21 mouse cellular contexts compared by ENCODE assay signal in the genomic region with DNA sequence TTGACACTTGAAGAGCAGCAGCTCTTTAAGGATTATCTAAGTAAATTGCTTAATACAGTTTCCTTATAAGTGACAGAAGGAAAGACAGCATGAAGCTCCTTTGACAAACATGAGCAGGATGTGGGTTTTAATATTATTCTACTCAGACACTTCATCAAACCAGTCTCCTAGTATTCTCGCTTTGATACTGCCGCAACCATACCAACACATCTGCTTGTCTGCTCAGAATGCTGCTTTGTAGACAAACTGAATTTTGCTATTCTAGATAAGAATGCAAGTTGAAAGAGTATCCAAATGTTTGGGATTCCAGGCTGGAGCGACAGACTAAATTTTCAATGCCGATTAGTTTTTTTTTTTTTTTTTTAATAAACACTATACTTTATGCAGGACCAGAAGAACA.
"Had no signal": no experiment of that assay in that cellular context is flagged by ENCODE, and none has a peak within 500 bp of the region (broad histone marks: within the 10 kb centered on the region; RNA-seq: fewer than 3 reads in every experiment).

No protein-coding gene starts in this region.

- H3K4me2 ChIP-seq: intestine, embryonic 15.5 days; kidney, embryonic 15.5 days; limb, embryonic 13.5 days; liver, embryonic 11.5 days; midbrain, embryonic 12.5 days; midbrain, embryonic 15.5 days; neural tube, embryonic 12.5 days; neural tube, embryonic 15.5 days had no signal

- H3K9ac ChIP-seq: intestine, embryonic 15.5 days; kidney, embryonic 15.5 days; limb, embryonic 13.5 days; liver, embryonic 14.5 days; liver, postnatal 0 days; midbrain, embryonic 12.5 days; midbrain, embryonic 15.5 days; neural tube, embryonic 12.5 days; neural tube, embryonic 15.5 days had no signal

- H3K36me3 ChIP-seq: intestine, embryonic 15.5 days; kidney, embryonic 15.5 days; limb, embryonic 10.5 days; limb, embryonic 13.5 days; midbrain, embryonic 12.5 days; midbrain, embryonic 15.5 days; neural tube, embryonic 12.5 days; neural tube, embryonic 15.5 days had no signal

- H3K27me3 ChIP-seq: intestine, embryonic 15.5 days; kidney, embryonic 15.5 days; limb, embryonic 13.5 days; midbrain, embryonic 12.5 days; midbrain, embryonic 15.5 days; neural tube, embryonic 12.5 days; neural tube, embryonic 15.5 days had no signal

- H3K9me3 ChIP-seq: intestine, embryonic 15.5 days; kidney, embryonic 15.5 days; limb, embryonic 10.5 days; limb, embryonic 13.5 days; midbrain, embryonic 12.5 days; midbrain, embryonic 15.5 days; neural tube, embryonic 12.5 days; neural tube, embryonic 15.5 days had no signal

- H3K4me3 ChIP-seq: intestine, embryonic 15.5 days; kidney, embryonic 15.5 days; limb, embryonic 10.5 days; limb, embryonic 13.5 days; midbrain, embryonic 12.5 days; midbrain, embryonic 15.5 days; neural tube, embryonic 12.5 days; neural tube, embryonic 15.5 days had no signal

- ATAC-seq: intestine, embryonic 15.5 days; liver, postnatal 0 days; midbrain, embryonic 15.5 days had no signal

- H3K4me1 ChIP-seq: intestine, embryonic 15.5 days; kidney, embryonic 15.5 days; limb, embryonic 13.5 days; midbrain, embryonic 12.5 days; midbrain, embryonic 15.5 days; neural tube, embryonic 12.5 days; neural tube, embryonic 15.5 days had no signal

- H3K27ac ChIP-seq: intestine, embryonic 15.5 days; kidney, embryonic 15.5 days; limb, embryonic 10.5 days; limb, embryonic 13.5 days; liver, embryonic 14.5 days; midbrain, embryonic 12.5 days; midbrain, embryonic 15.5 days; neural tube, embryonic 12.5 days; neural tube, embryonic 15.5 days; stomach, postnatal 0 days had no signal

- DNase-seq: kidney, adult 11 months; kidney, adult 8-10 months; kidney, postnatal 10 days; kidney, postnatal 36 days; liver, postnatal 0 days; right cerebral cortex, adult 18-20 months; right cerebral cortex, postnatal 14 days; right cerebral cortex, postnatal 4 days; thymus, adult 2 months; thymus, postnatal 14 days had no signal
